Mouse (Mus musculus) thymus, adult 2 months (tissue): Measurements from ENCODE around the gene Ccr2.
"Not testable (repeated sequence)": the region's sequence is repeated elsewhere in the genome, so short reads cannot be mapped to it uniquely, and the experiment has no call there.

Experiments
- CTCF ChIP-seq: fragments of 200-500 bp; IDR thresholded peaks from 2 replicates; pipeline ENCODE4 v1.5.1; 2012; ENCODE audit warnings: mild to moderate bottlenecking, control low read depth, low read length, moderate library complexity, borderline replicate concordance; ENCODE audit not compliant: control insufficient read depth, poor library complexity, insufficient read depth; ENCODE audit errors: extremely low read depth
- POLR2A ChIP-seq: fragments of 200-500 bp; IDR thresholded peaks from 2 replicates; pipeline ENCODE4 v1.6.1; 2012; ENCODE audit warnings: mild to moderate bottlenecking, low read length, control low read depth, moderate library complexity; ENCODE audit not compliant: control insufficient read depth, poor library complexity, insufficient read depth; ENCODE audit errors: extremely low read depth

GRCm38 (mm10) chr9:124132899-124133298 is 31.1 kb downstream of the Ccr2 start:
- TF ChIP-seq POLR2A, CTCF: not testable (repeated sequence)
